Mouse (Mus musculus): ENCODE data around the gene Prkag3.

DNA sequence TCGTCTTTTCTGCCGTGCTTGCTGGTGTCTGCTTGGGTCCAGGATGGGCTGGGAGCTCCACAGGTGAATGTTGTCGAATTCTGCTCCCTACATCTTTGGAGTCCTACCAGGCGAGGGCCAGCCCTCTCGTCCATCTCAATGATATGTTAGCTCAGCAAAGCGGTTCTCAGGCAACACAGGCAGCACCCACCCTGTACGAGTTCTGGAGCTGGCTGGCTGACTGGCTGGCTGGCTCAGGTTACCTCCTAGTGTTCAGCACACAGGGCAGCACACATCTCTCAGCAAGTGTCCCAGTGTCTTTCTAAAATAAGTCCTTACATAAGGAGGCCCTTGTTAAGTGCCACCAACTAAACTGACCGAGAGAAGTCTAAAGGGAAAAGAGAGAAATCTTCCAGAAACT lies 20.6 kb downstream of the Prkag3 start:
- TF ChIP-seq POLR2A (IDR thresholded peaks at IDR 0.05; ENCODE audit: low read depth, low read length) (no peak), CTCF (conservative IDR thresholded peaks at IDR 0.05; ENCODE audit: insufficient read depth, insufficient read length, low read depth, low read length) (no peak)
